Mouse (Mus musculus) MEL (cell line): ENCODE data around the gene Socs5. TPM values are rescaled to one million over a fixed set of nuclear protein-coding genes. Genes with fewer than 3 reads are reported as not detected.

ENCODE experiments used
- DNase-seq: peaks from one replicate; pipeline ENCODE4 v3.0.0; 2011; ENCODE audit warnings: low read depth, low spot score
- H3K27ac ChIP-seq: 2 replicates; pipeline ENCODE4 v1.5.1; 2012; ENCODE audit warnings: low read depth, mild to moderate bottlenecking, control low read depth, low read length, moderate library complexity; ENCODE audit not compliant: control insufficient read depth
- H3K27me3 ChIP-seq, 2 experiments: fragments of 150-350 bp in 1 of 2; sonication (generic) in 1 of 2; 2 replicates each; pipeline ENCODE4 v1.6.1; 2012; ENCODE audit warnings: low read length in 2 of 2, mild to moderate bottlenecking in 2 of 2, improper control_type of control experiment in 1 of 2, moderate library complexity in 1 of 2; ENCODE audit not compliant: insufficient read depth in 2 of 2, control insufficient read depth in 1 of 2
- H3K36me3 ChIP-seq, 2 experiments: 2 replicates each; pipeline ENCODE4 v1.6.1; 2012 to 2014; ENCODE audit warnings: low read length in 2 of 2, improper control_type of control experiment in 1 of 2, inconsistent platforms in 1 of 2, mild to moderate bottlenecking in 1 of 2; ENCODE audit not compliant: insufficient read depth in 2 of 2, control insufficient read depth in 1 of 2
- H3K4me1 ChIP-seq, 2 experiments: fragments of 150-350 bp in 1 of 2; sonication (generic) in 1 of 2; 2 replicates each; pipeline ENCODE4 v1.6.1; 2012; ENCODE audit warnings: low read length in 2 of 2, improper control_type of control experiment in 1 of 2, mild to moderate bottlenecking in 1 of 2; ENCODE audit not compliant: insufficient read depth in 2 of 2, control insufficient read depth in 1 of 2
- H3K4me3 ChIP-seq, 2 experiments: fragments of 150-350 bp in 1 of 2; sonication (generic) in 1 of 2; 2 replicates each; pipeline ENCODE4 v1.5.1; 2012; ENCODE audit warnings: low read depth in 2 of 2, low read length in 2 of 2, mild to moderate bottlenecking in 2 of 2, moderate library complexity in 2 of 2, control low read depth in 1 of 2, improper control_type of control experiment in 1 of 2; ENCODE audit not compliant: control insufficient read depth in 1 of 2, insufficient read depth in 1 of 2
- H3K79me2 ChIP-seq: 2 replicates; pipeline ENCODE4 v1.6.1; 2012; ENCODE audit warnings: mild to moderate bottlenecking, low read length, moderate library complexity; ENCODE audit not compliant: control insufficient read depth, poor library complexity, insufficient read depth
- H3K9ac ChIP-seq: 2 replicates; pipeline ENCODE4 v1.6.1; 2012; ENCODE audit warnings: low read depth, mild to moderate bottlenecking, control low read depth, low read length, moderate library complexity; ENCODE audit not compliant: control insufficient read depth, poor library complexity, severe bottlenecking
- H3K9me3 ChIP-seq: fragments of 150-350 bp; sonication (generic); replicated peaks from 2 replicates; pipeline ENCODE4 v1.6.1; 2012; ENCODE audit warnings: mild to moderate bottlenecking, low read length, improper control_type of control experiment, moderate library complexity; ENCODE audit not compliant: insufficient read depth
- BHLHE40 ChIP-seq: IDR thresholded peaks from 2 replicates; pipeline ENCODE4 v1.6.1; 2012; ENCODE audit warnings: low read depth, mild to moderate bottlenecking, inconsistent platforms, low read length, improper control_type of control experiment, borderline replicate concordance
- CHD1 ChIP-seq: IDR thresholded peaks from 2 replicates; pipeline ENCODE4 v1.6.1; 2012; ENCODE audit warnings: low read depth, mild to moderate bottlenecking, inconsistent platforms, low read length, improper control_type of control experiment
- ELF1 ChIP-seq: IDR thresholded peaks from 2 replicates; pipeline ENCODE4 v1.6.1; 2014; ENCODE audit warnings: low read depth, mild to moderate bottlenecking, inconsistent platforms, low read length, improper control_type of control experiment, moderate library complexity
- EP300 ChIP-seq, 2 experiments: IDR thresholded peaks; 2 replicates each; pipeline ENCODE4 v1.6.1; 2011; ENCODE audit warnings: improper control_type of control experiment in 2 of 2, low read length in 2 of 2, low read depth in 1 of 2, mild to moderate bottlenecking in 1 of 2
- ETS1 ChIP-seq: IDR thresholded peaks from 2 replicates; pipeline ENCODE4 v1.6.1; 2012; ENCODE audit warnings: low read depth, mild to moderate bottlenecking, inconsistent platforms, low read length, improper control_type of control experiment, moderate library complexity
- GABPA ChIP-seq: IDR thresholded peaks from 2 replicates; pipeline ENCODE4 v1.6.1; 2012; ENCODE audit warnings: low read depth, mild to moderate bottlenecking, inconsistent platforms, low read length, improper control_type of control experiment, moderate library complexity
- HCFC1 ChIP-seq: IDR thresholded peaks from 2 replicates; pipeline ENCODE4 v1.6.1; 2012; ENCODE audit warnings: low read depth, mild to moderate bottlenecking, inconsistent platforms, low read length, improper control_type of control experiment, moderate library complexity
- JUND ChIP-seq: IDR thresholded peaks from 2 replicates; pipeline ENCODE4 v1.6.1; 2011; ENCODE audit warnings: low read depth, mild to moderate bottlenecking, improper control_type of control experiment, low read length
- KAT2A ChIP-seq: conservative IDR thresholded peaks from 2 replicates; pipeline ENCODE4 v1.6.1; 2012; ENCODE audit warnings: low read depth, low read length, improper control_type of control experiment, inconsistent platforms
- MAX ChIP-seq: IDR thresholded peaks from 2 replicates; pipeline ENCODE4 v1.6.1; 2011; ENCODE audit warnings: low read length, improper control_type of control experiment
- MAZ ChIP-seq: IDR thresholded peaks from 2 replicates; pipeline ENCODE4 v1.6.1; 2012; ENCODE audit warnings: low read depth, mild to moderate bottlenecking, inconsistent platforms, low read length, improper control_type of control experiment
- MEF2A ChIP-seq: IDR thresholded peaks from 2 replicates; pipeline ENCODE4 v1.6.1; 2014; ENCODE audit warnings: low read depth, mild to moderate bottlenecking, inconsistent platforms, low read length, improper control_type of control experiment; ENCODE audit not compliant: poor library complexity, insufficient replicate concordance, severe bottlenecking; ENCODE audit errors: extremely low read depth
- MXI1 ChIP-seq: IDR thresholded peaks from 2 replicates; pipeline ENCODE4 v1.6.1; 2011; ENCODE audit warnings: mild to moderate bottlenecking, low read depth, low read length, improper control_type of control experiment
- MYB ChIP-seq: IDR thresholded peaks from 2 replicates; pipeline ENCODE4 v1.6.1; 2011; ENCODE audit warnings: mild to moderate bottlenecking, low read depth, low read length, improper control_type of control experiment
- MYC ChIP-seq: IDR thresholded peaks from 2 replicates; pipeline ENCODE4 v1.6.1; 2011; ENCODE audit warnings: low read depth, mild to moderate bottlenecking, low read length, improper control_type of control experiment, moderate library complexity
- NELFE ChIP-seq: IDR thresholded peaks from 2 replicates; pipeline ENCODE4 v1.6.1; 2011; ENCODE audit warnings: low read depth, low read length, improper control_type of control experiment
- POLR2AphosphoS5 ChIP-seq: IDR thresholded peaks from 2 replicates; pipeline ENCODE4 v1.6.1; 2012; ENCODE audit warnings: low read depth, borderline replicate concordance, mild to moderate bottlenecking, inconsistent platforms, low read length, moderate library complexity, mixed read lengths
- RCOR1 ChIP-seq: IDR thresholded peaks from 2 replicates; pipeline ENCODE4 v1.6.1; 2012; ENCODE audit warnings: low read depth, mild to moderate bottlenecking, inconsistent platforms, low read length, improper control_type of control experiment
- SIN3A ChIP-seq: IDR thresholded peaks from 2 replicates; pipeline ENCODE4 v1.6.1; 2012; ENCODE audit warnings: low read length, improper control_type of control experiment, inconsistent platforms
- SMC3 ChIP-seq: IDR thresholded peaks from 2 replicates; pipeline ENCODE4 v1.6.1; 2011; ENCODE audit warnings: low read depth, low read length, improper control_type of control experiment
- TBP ChIP-seq: IDR thresholded peaks from 2 replicates; pipeline ENCODE4 v1.8.0; 2011; ENCODE audit warnings: low read depth, low read length, improper control_type of control experiment
- TCF12 ChIP-seq: IDR thresholded peaks from 2 replicates; pipeline ENCODE4 v1.6.1; 2014; ENCODE audit warnings: low read depth, mild to moderate bottlenecking, inconsistent platforms, low read length, improper control_type of control experiment, moderate library complexity
- UBTF ChIP-seq: IDR thresholded peaks from 2 replicates; pipeline ENCODE4 v1.6.1; 2012; ENCODE audit warnings: low read depth, mild to moderate bottlenecking, inconsistent platforms, low read length, improper control_type of control experiment, moderate library complexity, borderline replicate concordance; ENCODE audit not compliant: insufficient read depth
- USF1 ChIP-seq: IDR thresholded peaks from 2 replicates; pipeline ENCODE4 v1.6.1; 2014; ENCODE audit warnings: low read depth, mild to moderate bottlenecking, inconsistent platforms, low read length, improper control_type of control experiment, moderate library complexity
- USF2 ChIP-seq, 2 experiments: IDR thresholded peaks; 2 replicates each; pipeline ENCODE4 v1.6.1; 2011 to 2012; ENCODE audit warnings: improper control_type of control experiment in 2 of 2, low read length in 2 of 2, borderline replicate concordance in 1 of 2, inconsistent platforms in 1 of 2, low read depth in 1 of 2, mild to moderate bottlenecking in 1 of 2; ENCODE audit not compliant: insufficient read depth in 1 of 2
- ZC3H11A ChIP-seq: IDR thresholded peaks from 2 replicates; pipeline ENCODE4 v1.6.1; 2012; ENCODE audit warnings: low read depth, mild to moderate bottlenecking, inconsistent platforms, low read length, improper control_type of control experiment
- ZMIZ1 ChIP-seq: IDR thresholded peaks from 2 replicates; pipeline ENCODE4 v1.6.1; 2012; ENCODE audit warnings: low read depth, mild to moderate bottlenecking, inconsistent platforms, low read length, improper control_type of control experiment, moderate library complexity
- ZNF384 ChIP-seq: IDR thresholded peaks from 2 replicates; pipeline ENCODE4 v1.6.1; 2012; ENCODE audit warnings: low read depth, mild to moderate bottlenecking, inconsistent platforms, low read length, improper control_type of control experiment
- polyA plus RNA-seq, 2 experiments: library from polyadenylated mRNA; stranded (reverse) in 1 of 2; unstranded in 1 of 2; fragments of >175 nt in 1 of 2; fragments of >200 nt in 1 of 2; gene quantifications; 2 replicates each; pipeline versions ENCODE4 v1.2.1 to v1.2.4; 2012; ENCODE audit warnings: low replicate concordance in 2 of 2, low read depth in 1 of 2; ENCODE audit not compliant: insufficient read length in 2 of 2, insufficient read depth in 1 of 2, missing spikeins in 1 of 2
- total RNA-seq: library from RNA; depleted of rRNA; stranded (reverse); fragments of 300-350 nt; gene quantifications from 2 replicates; pipeline ENCODE4 v1.2.3, GENCODE M21; 2012

The Socs5 gene
- total and polyA plus RNA-seq, 3 experiments: 6.4 to 9.7 TPM; not detected in 1

DNA sequence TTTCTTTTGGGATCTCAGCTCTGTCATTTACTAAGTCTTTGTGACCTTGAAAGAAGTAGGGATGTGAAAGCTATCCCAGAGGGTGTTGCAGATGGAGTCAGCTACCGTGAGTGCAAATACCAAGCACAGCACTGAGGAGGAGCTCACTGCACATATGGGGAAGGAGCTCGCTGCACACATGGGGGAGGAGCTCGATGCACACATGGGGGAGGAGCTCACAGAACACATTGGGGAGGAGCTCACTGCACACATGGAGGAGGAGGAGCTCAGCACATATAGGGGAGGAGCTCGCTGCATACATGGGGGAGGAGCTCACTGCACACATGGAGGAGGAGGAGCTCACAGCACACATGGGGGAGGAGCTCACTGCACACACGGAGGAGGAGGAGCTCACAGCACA is 4.4 kb upstream of the Socs5 start:
- Histone ChIP-seq H3K9ac (no peak overlapping the region), H3K9me3 (no peaks in the 10 kb centered on the region), H3K27me3 (no peaks in the 10 kb centered on the region; a peak in 1 of 4 replicates), H3K36me3 (no peaks in the 10 kb centered on the region), H3K79me2 (peaks cover 7% of the 10 kb centered on the region), H3K4me1 (peaks cover 0 to 6% of the 10 kb centered on the region in 2 experiments; a peak in 1 of 4 replicates), H3K4me3 (peak overlapping the region in 1 of 2 experiments; percentile 18; a peak in 1 of 4 replicates), H3K27ac (no peak overlapping the region)
- no peak for TF ChIP-seq SIN3A
- no peak for TF ChIP-seq SMC3
- no peak for TF ChIP-seq UBTF
- no peak for TF ChIP-seq TBP
- no peak for TF ChIP-seq JUND
- no peak for TF ChIP-seq ELF1
- TF ChIP-seq EP300 (IDR thresholded peaks at IDR 0.05; ENCODE audit: low read depth in 1 of 2, low read length in 2 of 2): no peak
- TF ChIP-seq GABPA: no peak
- TF ChIP-seq HCFC1: no peak
- TF ChIP-seq ZMIZ1: no peak
- TF ChIP-seq TCF12: no peak
- TF ChIP-seq USF1: no peak
- 0 out of 2 replicates have a peak, but pooled peaks have one; percentile 44 for TF ChIP-seq MYC
- TF ChIP-seq ZNF384: no peak
- peak; percentile 66 for TF ChIP-seq MXI1
- no peak for TF ChIP-seq BHLHE40
- TF ChIP-seq NELFE: no peak
- TF ChIP-seq MYB: no peak
- 0 out of 2 replicates have a peak, but pooled peaks have one; percentile 21 for TF ChIP-seq POLR2AphosphoS5
- no peak for TF ChIP-seq CHD1
- TF ChIP-seq MAX: 0 out of 2 replicates have a peak, but pooled peaks have one; percentile 33
- TF ChIP-seq KAT2A: no peak
- no peak for TF ChIP-seq USF2 (IDR thresholded peaks at IDR 0.05; ENCODE audit: borderline replicate concordance in 1 of 2, insufficient read depth in 1 of 2, low read depth in 1 of 2, low read length in 2 of 2)
- TF ChIP-seq RCOR1: no peak
- no peak for TF ChIP-seq ETS1
- no peak for TF ChIP-seq MAZ
- TF ChIP-seq MEF2A: no peak
- no peak for TF ChIP-seq ZC3H11A
- DNase-seq: peak; percentile 83
